Mouse (Mus musculus): ENCODE measurements at regions not wholly inside any gene's neighbourhood (a gene's known extent, or its start where the extent isn't known, plus 50 kb on each side); places are given as distances from the start of the nearest gene placed in this dataset.

DNA sequence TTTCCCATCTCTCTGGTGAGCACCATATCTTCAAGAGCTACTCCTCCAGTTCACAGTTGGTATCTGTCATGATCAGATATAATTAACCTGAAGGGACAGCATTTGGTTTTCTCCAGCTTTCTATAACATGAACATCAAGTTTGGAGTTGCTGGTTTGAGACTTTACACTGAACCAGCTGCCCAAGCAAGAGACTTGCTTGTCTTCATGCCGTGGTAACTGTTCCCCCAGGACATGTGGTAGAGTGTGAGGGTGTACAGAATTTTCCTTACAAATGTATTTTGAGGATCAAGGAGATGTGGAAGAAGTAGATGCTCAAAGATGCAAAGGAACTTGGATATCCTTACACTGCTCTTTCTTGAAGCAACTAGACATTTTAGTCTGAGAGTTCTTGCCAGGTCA lies 200.0 kb upstream of the Eci2 start:
- Histone ChIP-seq H3K9me3 (ENCODE audit: control insufficient read depth, low read length) (no peaks in the 10 kb centered on the region), H3K9ac (ENCODE audit: low read length) (no peak overlapping the region), H3K36me3 (ENCODE audit: control insufficient read depth, insufficient read depth, low read length) (no peaks in the 10 kb centered on the region), H3K27me3 (ENCODE audit: control insufficient read depth, insufficient read depth, low read length) (no peaks in the 10 kb centered on the region), H3K4me2 (ENCODE audit: low read depth, severe bottlenecking) (no peak overlapping the region), H3K27ac (replicated peaks; ENCODE audit: low read depth, low read length) (no peak overlapping the region), H3K4me3 (ENCODE audit: low read depth, low read length) (no peak overlapping the region), H3K4me1 (ENCODE audit: control insufficient read depth, insufficient read depth, low read length) (no peaks in the 10 kb centered on the region)
- DNase-seq (ENCODE audit: low spot score) (no peak), ATAC-seq (ENCODE audit: insufficient number of reproducible peaks, low FRiP score, low TSS enrichment, low read depth) (no peak)
- WGBS = 89% methylated on average over 1 of the region's 1 CpGs

- H3K27ac ChIP-seq (replicated peaks; ENCODE audit: low read depth, low read length) = no peak overlapping the region
- H3K9ac ChIP-seq (ENCODE audit: low read length) = no peak overlapping the region
- no peaks in the 10 kb centered on the region for H3K4me1 ChIP-seq (ENCODE audit: control insufficient read depth, insufficient read depth, low read length)
- no peak overlapping the region for H3K4me3 ChIP-seq (ENCODE audit: low read depth, low read length)
- no peaks in the 10 kb centered on the region for H3K36me3 ChIP-seq (ENCODE audit: control insufficient read depth, insufficient read depth, low read length)
- DNase-seq (ENCODE audit: low spot score) (no peak), ATAC-seq (ENCODE audit: insufficient number of reproducible peaks, low FRiP score, low TSS enrichment, low read depth) (no peak)
- WGBS = 82% methylated on average over 2 of the region's 2 CpGs
- H3K27me3 ChIP-seq (ENCODE audit: control insufficient read depth, insufficient read depth, low read length) = no peaks in the 10 kb centered on the region
- H3K9me3 ChIP-seq (ENCODE audit: control insufficient read depth, low read length) = no peaks in the 10 kb centered on the region
- no peak overlapping the region for H3K4me2 ChIP-seq (ENCODE audit: low read depth, severe bottlenecking)
These were observed 202.7 kb upstream of the Eci2 start for GRCm38 (mm10) chr13:35229601-35230000.

DNA sequence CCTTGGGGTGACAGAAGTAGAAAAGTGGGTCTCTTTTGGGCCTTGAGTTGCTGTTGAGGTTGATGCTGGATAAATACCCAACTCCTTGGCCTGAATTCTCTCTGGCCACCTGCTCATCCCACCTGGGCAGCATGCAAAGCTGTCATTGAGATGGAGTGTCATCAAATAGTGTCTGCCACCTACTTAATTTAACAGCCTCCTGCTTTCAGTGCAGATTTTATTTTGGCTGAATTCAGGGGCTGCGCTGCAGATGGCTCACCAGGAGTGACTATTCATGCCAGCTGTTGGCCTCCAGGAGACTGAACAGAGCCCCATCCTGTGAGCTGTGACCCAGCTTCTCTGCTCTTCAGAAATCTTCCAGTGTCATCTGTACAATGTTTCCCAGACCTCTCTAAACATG lies 206.7 kb upstream of the Eci2 start:
- Histone ChIP-seq H3K4me1 (ENCODE audit: control insufficient read depth, insufficient read depth, low read length) (no peaks in the 10 kb centered on the region), H3K4me2 (ENCODE audit: low read depth, severe bottlenecking) (no peak overlapping the region), H3K27ac (replicated peaks; ENCODE audit: low read depth, low read length) (no peak overlapping the region), H3K9me3 (ENCODE audit: control insufficient read depth, low read length) (no peaks in the 10 kb centered on the region), H3K4me3 (ENCODE audit: low read depth, low read length) (no peak overlapping the region), H3K27me3 (ENCODE audit: control insufficient read depth, insufficient read depth, low read length) (no peaks in the 10 kb centered on the region), H3K36me3 (ENCODE audit: control insufficient read depth, insufficient read depth, low read length) (no peaks in the 10 kb centered on the region), H3K9ac (ENCODE audit: low read length) (no peak overlapping the region)
- 90% methylated on average over 1 of the region's 1 CpGs for WGBS
- ATAC-seq (ENCODE audit: insufficient number of reproducible peaks, low FRiP score, low TSS enrichment, low read depth) = no peak
- no peak for DNase-seq (ENCODE audit: low spot score)

DNA sequence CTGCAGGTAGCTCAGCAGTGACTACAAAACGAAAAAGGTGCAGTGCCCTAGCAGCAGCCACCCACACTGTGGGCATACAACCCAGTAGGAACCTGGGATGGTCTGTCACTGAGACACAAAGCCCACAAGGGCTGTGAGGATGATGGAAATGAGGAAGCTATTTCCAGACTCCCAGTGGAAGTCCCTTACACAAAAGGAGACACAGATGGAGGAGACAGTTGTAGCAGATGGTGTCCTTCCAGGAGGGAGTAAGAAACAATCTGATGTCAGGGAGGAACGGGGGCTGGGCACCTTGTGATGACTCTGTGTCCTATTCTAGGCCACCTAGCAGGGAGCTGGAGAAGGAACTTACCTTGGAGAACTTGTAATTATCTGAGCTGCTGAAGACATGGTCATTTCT lies 214.5 kb upstream of the Eci2 start:
- no peak overlapping the region for H3K27ac ChIP-seq (replicated peaks; ENCODE audit: low read depth, low read length)
- WGBS = 85% methylated on average over 2 of the region's 2 CpGs

DNA sequence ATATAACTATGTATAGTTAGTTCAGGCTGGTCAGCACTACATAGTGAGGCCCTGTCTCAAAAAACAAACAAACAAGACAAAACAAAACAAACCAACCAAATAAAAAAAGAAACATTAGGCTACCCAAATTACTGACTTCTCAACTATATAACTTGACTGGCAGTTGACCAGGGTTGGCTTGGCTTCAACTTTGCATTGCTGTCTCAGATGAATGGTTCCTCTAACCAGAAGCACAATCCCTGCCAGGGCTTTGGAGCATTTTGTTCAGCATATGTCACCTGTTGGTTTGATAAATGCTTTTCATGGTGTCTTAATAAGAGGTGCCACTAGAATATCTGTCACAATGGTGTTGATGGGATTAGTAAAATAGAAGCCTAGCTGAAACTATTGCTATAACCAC lies 217.1 kb upstream of the Eci2 start:
- H3K36me3 ChIP-seq (ENCODE audit: control insufficient read depth, insufficient read depth, low read length) = no peaks in the 10 kb centered on the region
- no peak overlapping the region for H3K4me2 ChIP-seq (ENCODE audit: low read depth, severe bottlenecking)
- no peak for DNase-seq (ENCODE audit: low spot score)
- H3K27ac ChIP-seq (replicated peaks; ENCODE audit: low read depth, low read length) = no peak overlapping the region
- H3K9me3 ChIP-seq (ENCODE audit: control insufficient read depth, low read length) = no peaks in the 10 kb centered on the region
- no peak overlapping the region for H3K9ac ChIP-seq (ENCODE audit: low read length)
- no peak for ATAC-seq (ENCODE audit: insufficient number of reproducible peaks, low FRiP score, low TSS enrichment, low read depth)
- no peaks in the 10 kb centered on the region for H3K4me1 ChIP-seq (ENCODE audit: control insufficient read depth, insufficient read depth, low read length)
- H3K4me3 ChIP-seq (ENCODE audit: low read depth, low read length) = no peak overlapping the region
- no peaks in the 10 kb centered on the region for H3K27me3 ChIP-seq (ENCODE audit: control insufficient read depth, insufficient read depth, low read length)

More for the DNA sequence above, 214.5 kb upstream of the Eci2 start:
- no peaks in the 10 kb centered on the region for H3K36me3 ChIP-seq (ENCODE audit: control insufficient read depth, insufficient read depth, low read length)
- H3K4me1 ChIP-seq (ENCODE audit: control insufficient read depth, insufficient read depth, low read length) = no peaks in the 10 kb centered on the region
- H3K9me3 ChIP-seq (ENCODE audit: control insufficient read depth, low read length) = no peaks in the 10 kb centered on the region
- no peak overlapping the region for H3K9ac ChIP-seq (ENCODE audit: low read length)
- H3K27me3 ChIP-seq (ENCODE audit: control insufficient read depth, insufficient read depth, low read length) = no peaks in the 10 kb centered on the region
- no peak overlapping the region for H3K4me3 ChIP-seq (ENCODE audit: low read depth, low read length)
- no peak for DNase-seq (ENCODE audit: low spot score)
- ATAC-seq (ENCODE audit: insufficient number of reproducible peaks, low FRiP score, low TSS enrichment, low read depth) = no peak
- no peak overlapping the region for H3K4me2 ChIP-seq (ENCODE audit: low read depth, severe bottlenecking)

DNA sequence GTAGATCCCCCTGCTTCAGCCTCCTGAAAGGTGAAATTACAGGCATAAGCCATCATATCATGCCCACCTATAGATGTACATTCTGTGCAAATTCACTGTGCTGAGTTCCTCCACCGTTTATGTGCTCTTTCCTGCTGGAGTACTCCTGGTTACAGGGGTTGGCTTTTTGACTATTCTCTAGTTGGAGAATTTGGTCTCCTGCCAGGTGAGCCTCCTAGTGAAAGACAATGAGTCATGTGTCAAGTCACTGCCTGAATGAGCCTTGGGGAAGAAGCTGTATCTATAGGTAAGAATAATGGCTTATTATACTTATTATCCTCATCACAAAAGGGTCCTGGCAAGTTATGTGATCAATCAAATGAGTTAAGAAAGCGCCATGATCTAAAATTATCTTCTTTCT lies 230.5 kb upstream of the Eci2 start:
- ATAC-seq (ENCODE audit: insufficient number of reproducible peaks, low FRiP score, low TSS enrichment, low read depth) = no peak
- no peak overlapping the region for H3K9ac ChIP-seq (ENCODE audit: low read length)
- H3K4me3 ChIP-seq (ENCODE audit: low read depth, low read length) = no peak overlapping the region
- no peak for DNase-seq (ENCODE audit: low spot score)
- H3K4me2 ChIP-seq (ENCODE audit: low read depth, severe bottlenecking) = no peak overlapping the region
- H3K9me3 ChIP-seq (ENCODE audit: control insufficient read depth, low read length) = no peaks in the 10 kb centered on the region
- no peaks in the 10 kb centered on the region for H3K4me1 ChIP-seq (ENCODE audit: control insufficient read depth, insufficient read depth, low read length)
- H3K27ac ChIP-seq (replicated peaks; ENCODE audit: low read depth, low read length) = no peak overlapping the region
- H3K36me3 ChIP-seq (ENCODE audit: control insufficient read depth, insufficient read depth, low read length) = no peaks in the 10 kb centered on the region
- 86% methylated on average over 2 of the region's 2 CpGs for WGBS
- no peaks in the 10 kb centered on the region for H3K27me3 ChIP-seq (ENCODE audit: control insufficient read depth, insufficient read depth, low read length)

- H3K27me3 ChIP-seq (ENCODE audit: control insufficient read depth, insufficient read depth, low read length) = no peaks in the 10 kb centered on the region
- no peak overlapping the region for H3K9ac ChIP-seq (ENCODE audit: low read length)
- H3K4me2 ChIP-seq (ENCODE audit: low read depth, severe bottlenecking) = no peak overlapping the region
- no peaks in the 10 kb centered on the region for H3K36me3 ChIP-seq (ENCODE audit: control insufficient read depth, insufficient read depth, low read length)
- DNase-seq (ENCODE audit: low spot score) = no peak
- ATAC-seq (ENCODE audit: insufficient number of reproducible peaks, low FRiP score, low TSS enrichment, low read depth) = no peak
- WGBS = 91% methylated on average over 1 of the region's 1 CpGs
- H3K4me1 ChIP-seq (ENCODE audit: control insufficient read depth, insufficient read depth, low read length) = no peaks in the 10 kb centered on the region
- H3K4me3 ChIP-seq (ENCODE audit: low read depth, low read length) = no peak overlapping the region
- H3K27ac ChIP-seq (replicated peaks; ENCODE audit: low read depth, low read length) = no peak overlapping the region
- H3K9me3 ChIP-seq (ENCODE audit: control insufficient read depth, low read length) = no peaks in the 10 kb centered on the region
These were observed 231.8 kb upstream of the Eci2 start for GRCm38 (mm10) chr13:35258720-35259119.

- H3K4me3 ChIP-seq (ENCODE audit: low read depth, low read length) = no peak overlapping the region
- no peaks in the 10 kb centered on the region for H3K9me3 ChIP-seq (ENCODE audit: control insufficient read depth, low read length)
- no peak overlapping the region for H3K27ac ChIP-seq (replicated peaks; ENCODE audit: low read depth, low read length)
- H3K4me1 ChIP-seq (ENCODE audit: control insufficient read depth, insufficient read depth, low read length) = no peaks in the 10 kb centered on the region
- ATAC-seq (ENCODE audit: insufficient number of reproducible peaks, low FRiP score, low TSS enrichment, low read depth) (no peak), DNase-seq (ENCODE audit: low spot score) (no peak)
- H3K36me3 ChIP-seq (ENCODE audit: control insufficient read depth, insufficient read depth, low read length) = no peaks in the 10 kb centered on the region
- H3K4me2 ChIP-seq (ENCODE audit: low read depth, severe bottlenecking) = no peak overlapping the region
- 81% methylated on average over 1 of the region's 1 CpGs for WGBS
- no peak overlapping the region for H3K9ac ChIP-seq (ENCODE audit: low read length)
- no peaks in the 10 kb centered on the region for H3K27me3 ChIP-seq (ENCODE audit: control insufficient read depth, insufficient read depth, low read length)
These were observed 257.1 kb upstream of the Eci2 start for GRCm38 (mm10) chr13:35283959-35284358.

DNA sequence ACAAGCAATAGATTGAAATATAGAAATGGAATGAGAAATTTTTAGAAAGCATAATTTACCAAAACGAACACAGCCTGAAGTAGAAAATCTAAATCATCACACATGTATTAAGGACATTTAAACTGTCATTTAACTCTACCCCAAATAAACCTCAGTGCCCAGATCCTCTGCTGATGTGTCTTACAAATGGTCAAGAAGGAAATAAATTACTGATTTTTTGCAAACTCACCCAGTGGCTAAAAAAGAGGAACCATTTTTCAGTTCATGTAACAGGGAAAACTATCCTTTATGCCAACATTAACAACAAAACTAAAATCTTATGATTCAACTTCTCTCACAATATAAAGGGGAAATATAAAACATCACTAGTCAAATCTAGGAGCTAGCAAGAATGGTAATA lies 275.2 kb upstream of the Eci2 start:
- no peaks in the 10 kb centered on the region for H3K4me1 ChIP-seq (ENCODE audit: control insufficient read depth, insufficient read depth, low read length)
- no peak overlapping the region for H3K9ac ChIP-seq (ENCODE audit: low read length)

More for the DNA sequence above, 275.2 kb upstream of the Eci2 start:
- WGBS = 86% methylated on average over 1 of the region's 1 CpGs
- Histone ChIP-seq H3K4me2 (ENCODE audit: low read depth, severe bottlenecking) (no peak overlapping the region), H3K4me3 (ENCODE audit: low read depth, low read length) (no peak overlapping the region), H3K27ac (replicated peaks; ENCODE audit: low read depth, low read length) (no peak overlapping the region), H3K36me3 (ENCODE audit: control insufficient read depth, insufficient read depth, low read length) (no peaks in the 10 kb centered on the region), H3K27me3 (ENCODE audit: control insufficient read depth, insufficient read depth, low read length) (no peaks in the 10 kb centered on the region), H3K9me3 (ENCODE audit: control insufficient read depth, low read length) (no peaks in the 10 kb centered on the region)
- DNase-seq (ENCODE audit: low spot score) = no peak
- ATAC-seq (ENCODE audit: insufficient number of reproducible peaks, low FRiP score, low TSS enrichment, low read depth) = no peak

Measured in limb, embryonic 11.5 days (tissue).